Mouse (Mus musculus): ENCODE data around the gene Nfatc2ip. TPM values are rescaled to one million over a fixed set of nuclear protein-coding genes. Genes with fewer than 3 reads are reported as not detected.

The Nfatc2ip gene
- polyA plus RNA-seq, 1 experiment from 2014 or later, result 5.5 TPM

- ATAC-seq (ENCODE audit: insufficient read depth, low FRiP score, low TSS enrichment) (no peak), DNase-seq (ENCODE audit: low spot score) (no peak)
- H3K27ac ChIP-seq (ENCODE audit: low read depth, low read length), result no peak overlapping the region
- H3K9me3 ChIP-seq (ENCODE audit: control insufficient read depth, low read length), result no peaks in the 10 kb centered on the region
- no peak overlapping the region for H3K9ac ChIP-seq (ENCODE audit: low read length)
- peaks cover 5% of the 10 kb centered on the region for H3K36me3 ChIP-seq (ENCODE audit: control insufficient read depth, insufficient read depth, low read length)
- WGBS, result 80% methylated on average over 6 of the region's 6 CpGs
- H3K4me1 ChIP-seq (ENCODE audit: control insufficient read depth, insufficient read depth, low read length), result peaks cover 8% of the 10 kb centered on the region
- no peak overlapping the region for H3K4me3 ChIP-seq (ENCODE audit: low read depth, low read length)
- no peak overlapping the region for H3K4me2 ChIP-seq (ENCODE audit: low read depth)
- no peaks in the 10 kb centered on the region for H3K27me3 ChIP-seq (ENCODE audit: control insufficient read depth, insufficient read depth, low read length)
Measured at GRCm38 (mm10) chr7:126374526-126374925, 22.0 kb downstream of the Nfatc2ip start.

GRCm38 (mm10) chr7:126373007-126373406, 23.5 kb downstream of the Nfatc2ip start:
- no peak for ATAC-seq (ENCODE audit: insufficient read depth, low FRiP score, low TSS enrichment)
- Histone ChIP-seq H3K36me3 (ENCODE audit: control insufficient read depth, insufficient read depth, low read length) (peaks cover 5% of the 10 kb centered on the region), H3K4me2 (ENCODE audit: low read depth) (no peak overlapping the region), H3K4me3 (ENCODE audit: low read depth, low read length) (no peak overlapping the region), H3K9ac (ENCODE audit: low read length) (no peak overlapping the region), H3K9me3 (ENCODE audit: control insufficient read depth, low read length) (no peaks in the 10 kb centered on the region), H3K27ac (ENCODE audit: low read depth, low read length) (no peak overlapping the region), H3K27me3 (ENCODE audit: control insufficient read depth, insufficient read depth, low read length) (no peaks in the 10 kb centered on the region), H3K4me1 (ENCODE audit: control insufficient read depth, insufficient read depth, low read length) (peaks cover 8% of the 10 kb centered on the region)
- no peak for DNase-seq (ENCODE audit: low spot score)
- 88% methylated on average over 9 of the region's 9 CpGs for WGBS

GRCm38 (mm10) chr7:126369393-126369792, 27.1 kb downstream of the Nfatc2ip start, which contains the start of gene Lat:
TSS of gene Lat (minus strand) at chr7:126369570.
- Histone ChIP-seq H3K9ac (ENCODE audit: low read length) (no peak within 1 kb of the TSS), H3K27me3 (ENCODE audit: control insufficient read depth, insufficient read depth, low read length) (no peaks in the 10 kb centered on the region), H3K4me2 (ENCODE audit: low read depth) (no peak within 1 kb of the TSS), H3K4me3 (ENCODE audit: low read depth, low read length) (no peak within 1 kb of the TSS), H3K36me3 (ENCODE audit: control insufficient read depth, insufficient read depth, low read length) (peaks cover 5% of the 10 kb centered on the region), H3K27ac (ENCODE audit: low read depth, low read length) (no peak within 1 kb of the TSS), H3K4me1 (ENCODE audit: control insufficient read depth, insufficient read depth, low read length) (no peaks in the 10 kb centered on the region), H3K9me3 (ENCODE audit: control insufficient read depth, low read length) (no peaks in the 10 kb centered on the region)
- 80% methylated on average over 13 of the region's 13 CpGs for WGBS
- no peak for ATAC-seq (ENCODE audit: insufficient read depth, low FRiP score, low TSS enrichment)
- DNase-seq (ENCODE audit: low spot score), result no peak

GRCm38 (mm10) chr7:126368367-126368766, 28.2 kb downstream of the Nfatc2ip start:
- H3K27ac ChIP-seq (ENCODE audit: low read depth, low read length), result no peak overlapping the region
- H3K4me2 ChIP-seq (ENCODE audit: low read depth), result no peak overlapping the region
- H3K4me3 ChIP-seq (ENCODE audit: low read depth, low read length), result no peak overlapping the region
- no peak for DNase-seq (ENCODE audit: low spot score)
- 88% methylated on average over 8 of the region's 8 CpGs for WGBS
- no peaks in the 10 kb centered on the region for H3K27me3 ChIP-seq (ENCODE audit: control insufficient read depth, insufficient read depth, low read length)
- no peaks in the 10 kb centered on the region for H3K9me3 ChIP-seq (ENCODE audit: control insufficient read depth, low read length)
- no peak for ATAC-seq (ENCODE audit: insufficient read depth, low FRiP score, low TSS enrichment)
- H3K36me3 ChIP-seq (ENCODE audit: control insufficient read depth, insufficient read depth, low read length), result peaks cover 5% of the 10 kb centered on the region
- H3K9ac ChIP-seq (ENCODE audit: low read length), result no peak overlapping the region
- H3K4me1 ChIP-seq (ENCODE audit: control insufficient read depth, insufficient read depth, low read length), result no peaks in the 10 kb centered on the region

- 93% methylated on average over 9 of the region's 10 CpGs for WGBS
- no peaks in the 10 kb centered on the region for H3K27me3 ChIP-seq (ENCODE audit: control insufficient read depth, insufficient read depth, low read length)
- no peak for ATAC-seq (ENCODE audit: insufficient read depth, low FRiP score, low TSS enrichment)
Measured at GRCm38 (mm10) chr7:126367636-126368035, 28.9 kb downstream of the Nfatc2ip start.

GRCm38 (mm10) chr7:126363038-126363437, 33.5 kb downstream of the Nfatc2ip start:
- ATAC-seq (ENCODE audit: insufficient read depth, low FRiP score, low TSS enrichment) (no peak), DNase-seq (ENCODE audit: low spot score) (no peak)
- Histone ChIP-seq H3K9ac (ENCODE audit: low read length) (no peak overlapping the region), H3K4me2 (ENCODE audit: low read depth) (no peak overlapping the region), H3K9me3 (ENCODE audit: control insufficient read depth, low read length) (no peaks in the 10 kb centered on the region), H3K4me3 (ENCODE audit: low read depth, low read length) (no peak overlapping the region), H3K36me3 (ENCODE audit: control insufficient read depth, insufficient read depth, low read length) (no peaks in the 10 kb centered on the region), H3K4me1 (ENCODE audit: control insufficient read depth, insufficient read depth, low read length) (no peaks in the 10 kb centered on the region), H3K27ac (ENCODE audit: low read depth, low read length) (no peak overlapping the region), H3K27me3 (ENCODE audit: control insufficient read depth, insufficient read depth, low read length) (no peaks in the 10 kb centered on the region)
- WGBS, result 82% methylated on average over 6 of the region's 6 CpGs

More at GRCm38 (mm10) chr7:126367636-126368035, 28.9 kb downstream of the Nfatc2ip start:
- H3K4me1 ChIP-seq (ENCODE audit: control insufficient read depth, insufficient read depth, low read length), result no peaks in the 10 kb centered on the region
- no peak overlapping the region for H3K27ac ChIP-seq (ENCODE audit: low read depth, low read length)
- DNase-seq (ENCODE audit: low spot score), result no peak
- peaks cover 5% of the 10 kb centered on the region for H3K36me3 ChIP-seq (ENCODE audit: control insufficient read depth, insufficient read depth, low read length)
- no peak overlapping the region for H3K4me3 ChIP-seq (ENCODE audit: low read depth, low read length)
- H3K4me2 ChIP-seq (ENCODE audit: low read depth), result no peak overlapping the region
- no peak overlapping the region for H3K9ac ChIP-seq (ENCODE audit: low read length)
- no peaks in the 10 kb centered on the region for H3K9me3 ChIP-seq (ENCODE audit: control insufficient read depth, low read length)

- WGBS, result 80% methylated on average over 13 of the region's 13 CpGs
- no peak for ATAC-seq (ENCODE audit: insufficient read depth, low FRiP score, low TSS enrichment)
Measured at GRCm38 (mm10) chr7:126359049-126359448, 37.5 kb downstream of the Nfatc2ip start.

GRCm38 (mm10) chr7:126358413-126358812, 38.1 kb downstream of the Nfatc2ip start:
- 93% methylated on average over 9 of the region's 9 CpGs for WGBS
- H3K27ac ChIP-seq (ENCODE audit: low read depth, low read length), result no peak overlapping the region

More at GRCm38 (mm10) chr7:126359049-126359448, 37.5 kb downstream of the Nfatc2ip start:
- no peak overlapping the region for H3K4me3 ChIP-seq (ENCODE audit: low read depth, low read length)
- no peak overlapping the region for H3K4me2 ChIP-seq (ENCODE audit: low read depth)
- no peaks in the 10 kb centered on the region for H3K27me3 ChIP-seq (ENCODE audit: control insufficient read depth, insufficient read depth, low read length)
- no peak overlapping the region for H3K27ac ChIP-seq (ENCODE audit: low read depth, low read length)
- H3K36me3 ChIP-seq (ENCODE audit: control insufficient read depth, insufficient read depth, low read length), result no peaks in the 10 kb centered on the region
- no peaks in the 10 kb centered on the region for H3K9me3 ChIP-seq (ENCODE audit: control insufficient read depth, low read length)
- no peak for DNase-seq (ENCODE audit: low spot score)
- H3K9ac ChIP-seq (ENCODE audit: low read length), result no peak overlapping the region
- H3K4me1 ChIP-seq (ENCODE audit: control insufficient read depth, insufficient read depth, low read length), result no peaks in the 10 kb centered on the region

GRCm38 (mm10) chr7:126357838-126358237, 38.7 kb downstream of the Nfatc2ip start:
- H3K9ac ChIP-seq (ENCODE audit: low read length), result no peak overlapping the region
- H3K4me1 ChIP-seq (ENCODE audit: control insufficient read depth, insufficient read depth, low read length), result no peaks in the 10 kb centered on the region
- 89% methylated on average over 6 of the region's 6 CpGs for WGBS
- no peak overlapping the region for H3K4me2 ChIP-seq (ENCODE audit: low read depth)
- no peaks in the 10 kb centered on the region for H3K9me3 ChIP-seq (ENCODE audit: control insufficient read depth, low read length)
- H3K27ac ChIP-seq (ENCODE audit: low read depth, low read length), result no peak overlapping the region
- ATAC-seq (ENCODE audit: insufficient read depth, low FRiP score, low TSS enrichment) (no peak), DNase-seq (ENCODE audit: low spot score) (no peak)
- no peaks in the 10 kb centered on the region for H3K36me3 ChIP-seq (ENCODE audit: control insufficient read depth, insufficient read depth, low read length)
- H3K4me3 ChIP-seq (ENCODE audit: low read depth, low read length), result no peak overlapping the region
- H3K27me3 ChIP-seq (ENCODE audit: control insufficient read depth, insufficient read depth, low read length), result no peaks in the 10 kb centered on the region

More at GRCm38 (mm10) chr7:126358413-126358812, 38.1 kb downstream of the Nfatc2ip start:
- Histone ChIP-seq H3K9me3 (ENCODE audit: control insufficient read depth, low read length) (no peaks in the 10 kb centered on the region), H3K4me3 (ENCODE audit: low read depth, low read length) (no peak overlapping the region), H3K36me3 (ENCODE audit: control insufficient read depth, insufficient read depth, low read length) (no peaks in the 10 kb centered on the region), H3K4me2 (ENCODE audit: low read depth) (no peak overlapping the region), H3K4me1 (ENCODE audit: control insufficient read depth, insufficient read depth, low read length) (no peaks in the 10 kb centered on the region), H3K27me3 (ENCODE audit: control insufficient read depth, insufficient read depth, low read length) (no peaks in the 10 kb centered on the region), H3K9ac (ENCODE audit: low read length) (no peak overlapping the region)
- DNase-seq (ENCODE audit: low spot score) (no peak), ATAC-seq (ENCODE audit: insufficient read depth, low FRiP score, low TSS enrichment) (no peak)

Data from neural tube, embryonic 11.5 days (tissue).